Mouse (Mus musculus) kidney, postnatal 36 days (tissue): ENCODE measurements around the gene Olfr547.
"Not testable (repeated sequence)": the region's sequence is repeated elsewhere in the genome, so short reads cannot be mapped to it uniquely, and the experiment has no call there.

ENCODE experiments used
- DNase-seq, 2 experiments: peaks; one replicate each; pipeline ENCODE4 v3.0.0; 2021 to 2022; ENCODE audit warnings: mixed read lengths in 2 of 2

Gene Olfr547

GRCm38 (mm10) chr7:102534449-102534848 lies at the start of gene Olfr547:
TSS of gene Olfr547 (plus strand) at chr7:102534749.
- no peak for DNase-seq

GRCm38 (mm10) chr7:102484766-102485165 lies 49.8 kb upstream of the Olfr547 start:
- not testable (repeated sequence) for DNase-seq

GRCm38 (mm10) chr7:102486105-102486504 lies 48.4 kb upstream of the Olfr547 start:
- no peak for DNase-seq

- DNase-seq = no peak
Measured at GRCm38 (mm10) chr7:102488161-102488560, 46.4 kb upstream of the Olfr547 start, which contains the start of gene Olfr544. TSS of gene Olfr544 (minus strand) at chr7:102488313.

GRCm38 (mm10) chr7:102494416-102494815 lies 40.1 kb upstream of the Olfr547 start:
- not testable (repeated sequence) for DNase-seq

GRCm38 (mm10) chr7:102499473-102499872 lies 35.1 kb upstream of the Olfr547 start, which contains the start of gene Olfr545:
TSS of gene Olfr545 (minus strand) at chr7:102499573.
- no peak for DNase-seq

GRCm38 (mm10) chr7:102501986-102502385 lies 32.6 kb upstream of the Olfr547 start:
- DNase-seq = no peak

- peak; percentile 66 to 85 for DNase-seq
Measured at GRCm38 (mm10) chr7:102506848-102507247, 27.7 kb upstream of the Olfr547 start.

- no peak for DNase-seq
Measured at GRCm38 (mm10) chr7:102508066-102508465, 26.5 kb upstream of the Olfr547 start.

- DNase-seq = no peak
Measured at GRCm38 (mm10) chr7:102508666-102509065, 25.9 kb upstream of the Olfr547 start.

GRCm38 (mm10) chr7:102509726-102510125 lies 24.8 kb upstream of the Olfr547 start:
- DNase-seq = no peak

GRCm38 (mm10) chr7:102511927-102512326 lies 22.6 kb upstream of the Olfr547 start:
- DNase-seq = no peak

- DNase-seq = peak; percentile 73 to 96
Measured at GRCm38 (mm10) chr7:102512814-102513435, 21.6 kb upstream of the Olfr547 start.

- DNase-seq = no peak
Measured at GRCm38 (mm10) chr7:102514144-102514543, 20.4 kb upstream of the Olfr547 start.

GRCm38 (mm10) chr7:102516261-102517050 lies 18.1 kb upstream of the Olfr547 start:
- peak; percentile 5 to 32 for DNase-seq

GRCm38 (mm10) chr7:102517051-102517335 lies 17.6 kb upstream of the Olfr547 start:
- DNase-seq = no peak

- no peak for DNase-seq
Measured at GRCm38 (mm10) chr7:102529052-102529451, 5.5 kb upstream of the Olfr547 start.

GRCm38 (mm10) chr7:102540596-102540995 lies 6.0 kb downstream of the Olfr547 start, which contains the start of gene Olfr548-ps1:
TSS of gene Olfr548-ps1 (plus strand) at chr7:102540896.
- DNase-seq = no peak

GRCm38 (mm10) chr7:102541251-102541650 lies 6.7 kb downstream of the Olfr547 start:
- DNase-seq = no peak

- no peak for DNase-seq
Measured at GRCm38 (mm10) chr7:102549570-102549969, 15.0 kb downstream of the Olfr547 start, which contains the start of gene Olfr549. TSS of gene Olfr549 (plus strand) at chr7:102549870.

- DNase-seq = no peak
Measured at GRCm38 (mm10) chr7:102553279-102553678, 18.7 kb downstream of the Olfr547 start.

- DNase-seq = peak; percentile 95 to 96
Measured at GRCm38 (mm10) chr7:102564999-102565997, 30.7 kb downstream of the Olfr547 start, which contains the start of gene Trim21. TSS of gene Trim21 (minus strand) at chr7:102565486.

- DNase-seq = no peak
Measured at GRCm38 (mm10) chr7:102566219-102566618, 31.7 kb downstream of the Olfr547 start.
